Mouse (Mus musculus) CH12.LX (cell line): Measurements from ENCODE around the gene Tnp2. TPM values are rescaled to one million over a fixed set of nuclear protein-coding genes. Genes with fewer than 3 reads are reported as not detected.

Experiments used
- DNase-seq: peaks from one replicate; pipeline ENCODE4 v3.0.0-alpha.2; 2013; ENCODE audit errors: extremely low read depth
- H3K27ac ChIP-seq: 2 replicates; pipeline ENCODE4 v1.5.1; 2012; ENCODE audit warnings: low read depth, mild to moderate bottlenecking, control low read depth, moderate library complexity; ENCODE audit not compliant: insufficient read depth
- H3K27me3 ChIP-seq: replicated peaks from 2 replicates; pipeline ENCODE3; 2012; ENCODE audit warnings: inconsistent platforms
- H3K36me3 ChIP-seq, 2 experiments: replicated peaks in 1 of 2; 2 replicates each; pipeline versions ENCODE3 to v1.6.1; 2012; ENCODE audit warnings: inconsistent platforms in 1 of 2, low read length in 1 of 2, mild to moderate bottlenecking in 1 of 2, mixed read lengths in 1 of 2, moderate library complexity in 1 of 2; ENCODE audit not compliant: control insufficient read depth in 1 of 2, insufficient read depth in 1 of 2
- H3K4me1 ChIP-seq, 2 experiments: 2 replicates each; pipeline ENCODE4 v1.6.1; 2012; ENCODE audit warnings: inconsistent platforms in 1 of 2, moderate library complexity in 1 of 2; ENCODE audit not compliant: insufficient read depth in 2 of 2, control insufficient read depth in 1 of 2
- H3K4me2 ChIP-seq: 2 replicates; pipeline ENCODE4 v1.6.1; 2012; ENCODE audit warnings: low read depth, mild to moderate bottlenecking, control low read depth; ENCODE audit not compliant: poor library complexity, insufficient read depth, severe bottlenecking
- H3K4me3 ChIP-seq, 3 experiments: fragments of 150-350 bp in 1 of 3; sonication (generic) in 1 of 3; replicated peaks in 1 of 3; 2 replicates each; pipeline versions ENCODE3 to v1.5.1; 2011 to 2012; ENCODE audit warnings: low read depth in 2 of 3, low read length in 2 of 3, mild to moderate bottlenecking in 2 of 3, moderate library complexity in 2 of 3, control low read depth in 1 of 3, improper control_type of control experiment in 1 of 3, inconsistent platforms in 1 of 3, mixed read lengths in 1 of 3; ENCODE audit not compliant: poor library complexity in 1 of 3
- H3K79me2 ChIP-seq: replicated peaks from 2 replicates; pipeline ENCODE4 v1.6.1; 2012; ENCODE audit warnings: mild to moderate bottlenecking, moderate library complexity; ENCODE audit not compliant: control insufficient read depth, poor library complexity, insufficient read depth, severe bottlenecking; ENCODE audit errors: extremely low read depth
- H3K9ac ChIP-seq: 2 replicates; pipeline ENCODE4 v1.6.1; 2012; ENCODE audit warnings: low read depth, mild to moderate bottlenecking, control low read depth, moderate library complexity; ENCODE audit not compliant: insufficient read depth
- H3K9me3 ChIP-seq: replicated peaks from 2 replicates; pipeline ENCODE3; 2012; ENCODE audit warnings: low read length, inconsistent platforms, mixed read lengths
- BHLHE40 ChIP-seq: IDR thresholded peaks from 2 replicates; pipeline ENCODE4 v1.6.1; 2011; ENCODE audit warnings: mild to moderate bottlenecking, low read depth, low read length, improper control_type of control experiment
- CHD2 ChIP-seq: IDR thresholded peaks from 2 replicates; pipeline ENCODE4 v1.6.1; 2011; ENCODE audit warnings: low read length, improper control_type of control experiment
- CTCF ChIP-seq, 2 experiments: IDR thresholded peaks in 1 of 2; conservative IDR thresholded peaks in 1 of 2; 2 replicates each; pipeline ENCODE4 v1.5.1; 2011 to 2012; ENCODE audit warnings: low read depth in 2 of 2, low read length in 2 of 2, improper control_type of control experiment in 1 of 2, inconsistent platforms in 1 of 2, mild to moderate bottlenecking in 1 of 2, moderate library complexity in 1 of 2
- E2F4 ChIP-seq: IDR thresholded peaks from 2 replicates; pipeline ENCODE4 v1.6.1; 2011; ENCODE audit warnings: low read depth, low read length, improper control_type of control experiment; ENCODE audit not compliant: insufficient replicate concordance
- ELF1 ChIP-seq: IDR thresholded peaks from 2 replicates; pipeline ENCODE4 v1.6.1; 2014; ENCODE audit warnings: low read depth, mild to moderate bottlenecking, inconsistent platforms, low read length, improper control_type of control experiment
- EP300 ChIP-seq: IDR thresholded peaks from 2 replicates; pipeline ENCODE4 v1.6.1; 2011; ENCODE audit warnings: low read length, improper control_type of control experiment
- ETS1 ChIP-seq: conservative IDR thresholded peaks from 2 replicates; pipeline ENCODE4 v1.6.1; 2012; ENCODE audit warnings: low read depth, mild to moderate bottlenecking, inconsistent platforms, low read length, improper control_type of control experiment, moderate library complexity
- GABPA ChIP-seq: IDR thresholded peaks from 2 replicates; pipeline ENCODE4 v1.6.1; 2012; ENCODE audit warnings: low read depth, low read length, improper control_type of control experiment, inconsistent platforms; ENCODE audit not compliant: insufficient replicate concordance
- HCFC1 ChIP-seq: IDR thresholded peaks from 2 replicates; pipeline ENCODE4 v1.6.1; 2012; ENCODE audit warnings: low read depth, mild to moderate bottlenecking, inconsistent platforms, low read length, improper control_type of control experiment
- IRF4 ChIP-seq: IDR thresholded peaks from 2 replicates; pipeline ENCODE4 v1.6.1; 2014; ENCODE audit warnings: low read depth, mild to moderate bottlenecking, inconsistent platforms, low read length, improper control_type of control experiment
- JUN ChIP-seq: IDR thresholded peaks from 2 replicates; pipeline ENCODE4 v1.6.1; 2011; ENCODE audit warnings: low read depth, mild to moderate bottlenecking, low read length, improper control_type of control experiment, moderate library complexity; ENCODE audit not compliant: insufficient read depth
- JUND ChIP-seq: conservative IDR thresholded peaks from 2 replicates; pipeline ENCODE4 v1.6.1; 2011; ENCODE audit warnings: low read depth, low read length, improper control_type of control experiment
- KAT2A ChIP-seq: IDR thresholded peaks from 2 replicates; pipeline ENCODE4 v1.6.1; 2012; ENCODE audit warnings: low read length, improper control_type of control experiment, inconsistent platforms; ENCODE audit not compliant: insufficient replicate concordance
- MAFK ChIP-seq: IDR thresholded peaks from 2 replicates; pipeline ENCODE4 v1.6.1; 2011; ENCODE audit warnings: low read length, improper control_type of control experiment; ENCODE audit not compliant: insufficient replicate concordance
- MAX ChIP-seq: IDR thresholded peaks from 2 replicates; pipeline ENCODE4 v1.6.1; 2011; ENCODE audit warnings: low read length, improper control_type of control experiment
- MAZ ChIP-seq: IDR thresholded peaks from 2 replicates; pipeline ENCODE4 v1.6.1; 2012; ENCODE audit warnings: low read depth, mild to moderate bottlenecking, inconsistent platforms, low read length, improper control_type of control experiment, moderate library complexity
- MEF2A ChIP-seq: IDR thresholded peaks from 2 replicates; pipeline ENCODE4 v1.6.1; 2014; ENCODE audit warnings: low read depth, mild to moderate bottlenecking, inconsistent platforms, low read length, improper control_type of control experiment, borderline replicate concordance
- MXI1 ChIP-seq: IDR thresholded peaks from 2 replicates; pipeline ENCODE4 v1.6.1; 2011; ENCODE audit warnings: mild to moderate bottlenecking, low read depth, low read length, improper control_type of control experiment
- MYC ChIP-seq: IDR thresholded peaks from 2 replicates; pipeline ENCODE4 v1.6.1; 2011; ENCODE audit warnings: low read depth, mild to moderate bottlenecking, improper control_type of control experiment, low read length
- POLR2AphosphoS2 ChIP-seq: IDR thresholded peaks from 2 replicates; pipeline ENCODE4 v1.6.1; 2011; ENCODE audit warnings: low read depth, low read length, improper control_type of control experiment
- SIN3A ChIP-seq: IDR thresholded peaks from 2 replicates; pipeline ENCODE4 v1.6.1; 2012; ENCODE audit warnings: low read length, improper control_type of control experiment, inconsistent platforms
- SMC3 ChIP-seq: IDR thresholded peaks from 2 replicates; pipeline ENCODE4 v1.6.1; 2011; ENCODE audit warnings: low read depth, low read length, improper control_type of control experiment
- TBP ChIP-seq: conservative IDR thresholded peaks from 2 replicates; pipeline ENCODE4 v1.6.1; 2011; ENCODE audit warnings: low read depth, low read length, improper control_type of control experiment
- TCF12 ChIP-seq: IDR thresholded peaks from 2 replicates; pipeline ENCODE4 v1.6.1; 2014; ENCODE audit warnings: low read depth, mild to moderate bottlenecking, inconsistent platforms, low read length, improper control_type of control experiment
- UBTF ChIP-seq: IDR thresholded peaks from 2 replicates; pipeline ENCODE4 v1.6.1; 2012; ENCODE audit warnings: low read depth, mild to moderate bottlenecking, inconsistent platforms, low read length, improper control_type of control experiment, moderate library complexity
- USF1 ChIP-seq: IDR thresholded peaks from 2 replicates; pipeline ENCODE4 v1.6.1; 2014; ENCODE audit warnings: low read depth, mild to moderate bottlenecking, inconsistent platforms, low read length, improper control_type of control experiment
- USF2 ChIP-seq: conservative IDR thresholded peaks from 2 replicates; pipeline ENCODE4 v1.6.1; 2011; ENCODE audit warnings: low read depth, low read length, improper control_type of control experiment
- ZMIZ1 ChIP-seq: IDR thresholded peaks from 2 replicates; pipeline ENCODE4 v1.6.1; 2012; ENCODE audit warnings: low read depth, mild to moderate bottlenecking, inconsistent platforms, low read length, improper control_type of control experiment
- dilution Hi-C: fragments of 300-500 bp; cut with MboI; formaldehyde crosslinking; loops from 2 replicates; pipeline ENCODE4 v1.14.3; 2020; ENCODE audit warnings: low sequenced_read_pairs; ENCODE audit not compliant: extremely low pct_unique_long_range_greater_than_20kb, extremely low pct_ligation_motif_present
- in situ Hi-C: fragments of 300-500 bp; cut with MboI; formaldehyde crosslinking; loops from 3 replicates; pipeline ENCODE4 v1.14.3; 2019; ENCODE audit warnings: low sequenced_read_pairs, low pct_ligation_motif_present, low pct_unique_long_range_greater_than_20kb, mixed read lengths
- polyA plus RNA-seq: library from polyadenylated mRNA; unstranded; fragments of >175 nt; gene quantifications from 2 replicates; pipeline ENCODE4 v1.2.1, GENCODE M21; 2012; ENCODE audit warnings: low read depth; ENCODE audit not compliant: insufficient read length
- total RNA-seq, 2 experiments: library from RNA; depleted of rRNA; stranded (reverse); fragments of 300-350 nt in 1 of 2; fragments of >200 nt in 1 of 2; gene quantifications; 2 replicates each; pipeline ENCODE4 v1.2.3; 2012 to 2014

Gene Tnp2
- total and polyA plus RNA-seq, 3 experiments = 0.25 to 0.43 TPM; not detected in 1

GRCm38 (mm10) chr16:10824536-10824935, 36.1 kb upstream of the Tnp2 start:
- peaks cover 3% of the 10 kb centered on the region for H3K27me3 ChIP-seq
- no peaks in the 10 kb centered on the region for H3K79me2 ChIP-seq
- H3K4me1 ChIP-seq = peaks cover 16 to 20% of the 10 kb centered on the region in 2 experiments
- no peak overlapping the region for H3K4me3 ChIP-seq
- H3K9ac ChIP-seq = no peak overlapping the region
- in situ Hi-C loops = no loop called here
- H3K9me3 ChIP-seq = peaks cover 3% of the 10 kb centered on the region
- dilution Hi-C loops = no loop called here
- no peak overlapping the region for H3K4me2 ChIP-seq
- H3K27ac ChIP-seq = no peak overlapping the region
- TF ChIP-seq MXI1 = no peak
- TF ChIP-seq MAX = no peak
- TF ChIP-seq ZMIZ1 = no peak
- TF ChIP-seq MAZ = no peak
- no peak for TF ChIP-seq IRF4
- TF ChIP-seq TBP = no peak
- no peak for TF ChIP-seq JUND
- no peak for TF ChIP-seq POLR2AphosphoS2
- TF ChIP-seq SMC3 = no peak
- TF ChIP-seq CTCF (conservative IDR thresholded peaks at IDR 0.05 in 1 of 2, IDR thresholded peaks at IDR 0.05 in 1 of 2; ENCODE audit: low read depth in 2 of 2, low read length in 2 of 2) = no peak
- no peak for TF ChIP-seq ELF1
- TF ChIP-seq KAT2A = no peak
- TF ChIP-seq BHLHE40 = no peak
- no peak for TF ChIP-seq ETS1
- TF ChIP-seq SIN3A = no peak
- TF ChIP-seq, all 38 proteins: peak for 0
- H3K36me3 ChIP-seq = no peaks in the 10 kb centered on the region
- no peak for DNase-seq

DNA sequence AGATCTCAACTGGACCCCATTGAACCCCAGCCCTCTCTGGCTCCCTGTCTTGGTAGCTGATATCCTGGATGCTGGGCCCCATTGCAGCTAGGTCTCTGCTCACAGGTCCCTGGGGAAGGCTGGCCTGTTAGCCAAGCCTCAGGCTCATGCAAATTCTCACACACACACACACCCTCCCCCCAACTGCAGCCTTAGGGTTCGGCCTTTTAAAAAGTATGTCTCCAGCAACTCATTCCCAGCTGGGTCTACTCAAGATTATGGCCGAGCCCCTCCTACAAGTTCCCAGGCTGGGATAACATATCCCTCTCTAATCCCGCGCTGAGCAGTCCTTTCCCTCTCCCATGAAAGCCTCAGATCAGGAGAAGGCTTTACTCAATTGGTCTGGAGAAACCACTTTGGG, 32.9 kb upstream of the Tnp2 start:
- dilution Hi-C loops (no loop called here), in situ Hi-C loops (no loop called here)
- Histone ChIP-seq H3K4me1 (peaks cover 21 to 37% of the 10 kb centered on the region in 2 experiments), H3K27ac (no peak overlapping the region), H3K79me2 (no peaks in the 10 kb centered on the region), H3K4me2 (peak overlapping the region; percentile 41), H3K36me3 (no peaks in the 10 kb centered on the region), H3K27me3 (peaks cover 3% of the 10 kb centered on the region), H3K9me3 (peaks cover 3% of the 10 kb centered on the region), H3K9ac (no peak overlapping the region), H3K4me3 (no peak overlapping the region)
- TF ChIP-seq MEF2A (no peak), USF2 (no peak), EP300 (0 out of 2 replicates have a peak, but pooled peaks have one; percentile 37), CHD2 (peak; percentile 56), POLR2AphosphoS2 (no peak), MYC (no peak), MAFK (no peak), TBP (no peak), JUN (no peak), UBTF (no peak), IRF4 (no peak; the same call in 1 of the 2 replicates), HCFC1 (no peak), USF1 (no peak), GABPA (no peak), TCF12 (peak; percentile 50; the same call in 1 of the 2 replicates), SIN3A (no peak), JUND (no peak), MXI1 (0 out of 2 replicates have a peak, but pooled peaks have one; percentile 20), CTCF (conservative IDR thresholded peaks at IDR 0.05 in 1 of 2, IDR thresholded peaks at IDR 0.05 in 1 of 2; ENCODE audit: low read depth in 2 of 2, low read length in 2 of 2) (no peak), E2F4 (no peak)
- peak; percentile 74 for DNase-seq
